Mouse (Mus musculus) frontal cortex, postnatal 25 days (tissue): Measurements from ENCODE around the gene Qser1.

Experiments
- DNase-seq, 2 experiments: peaks; one replicate each; pipeline ENCODE4 v3.0.0; 2022; ENCODE audit warnings: low spot score in 2 of 2

Qser1 gene

DNA sequence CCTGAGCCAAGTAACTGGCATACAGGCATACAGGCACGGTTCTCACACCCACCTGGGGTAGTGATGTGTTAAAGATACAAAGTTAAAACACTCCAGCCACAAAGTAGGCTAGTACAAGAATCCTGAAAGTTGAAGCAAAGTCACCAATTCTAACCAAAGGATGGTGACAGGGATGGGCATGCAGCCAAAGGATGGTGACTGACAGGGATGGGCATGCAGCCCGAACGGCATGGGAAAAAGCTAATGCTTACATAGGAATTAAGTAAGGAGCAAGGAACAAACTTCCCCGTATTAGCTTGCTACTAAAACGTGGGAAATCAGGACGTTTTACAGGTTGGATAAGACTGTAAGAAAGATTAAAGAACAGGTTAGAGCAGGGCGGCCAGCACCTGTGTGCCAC lies 80.3 kb downstream of the Qser1 start:
- DNase-seq: no peak

DNA sequence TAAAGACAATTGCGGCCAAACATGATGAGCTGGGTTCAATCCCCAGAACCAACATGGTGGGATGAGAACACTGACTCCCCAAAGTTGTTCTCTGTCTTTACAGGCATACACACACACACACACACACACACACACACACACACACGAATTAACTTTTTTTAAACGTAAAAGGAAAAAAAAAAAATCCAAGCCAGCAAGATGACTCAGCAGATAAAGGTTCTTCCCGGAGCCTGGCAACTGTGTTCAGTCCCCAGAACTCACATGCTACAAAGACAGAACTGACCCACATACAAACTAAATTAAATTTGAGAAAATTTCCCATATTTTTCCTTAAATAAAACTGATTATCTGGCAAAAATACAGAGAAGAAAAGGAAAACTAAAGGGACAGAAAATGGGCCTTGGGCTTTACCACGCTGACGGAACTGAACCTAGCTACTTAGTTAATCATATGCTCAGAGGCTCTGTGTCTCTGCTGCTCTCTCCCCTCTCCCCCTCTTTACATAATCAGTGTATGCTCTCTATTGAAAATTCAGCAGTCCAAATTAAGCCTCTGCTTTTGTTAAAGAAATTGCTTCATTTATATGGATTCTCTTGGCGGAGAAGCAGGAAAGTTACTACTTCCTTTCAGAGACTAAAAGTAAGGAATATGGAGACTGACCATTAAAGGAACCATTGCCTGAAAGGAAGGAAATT lies 83.9 kb downstream of the Qser1 start:
- no peak for DNase-seq

DNA sequence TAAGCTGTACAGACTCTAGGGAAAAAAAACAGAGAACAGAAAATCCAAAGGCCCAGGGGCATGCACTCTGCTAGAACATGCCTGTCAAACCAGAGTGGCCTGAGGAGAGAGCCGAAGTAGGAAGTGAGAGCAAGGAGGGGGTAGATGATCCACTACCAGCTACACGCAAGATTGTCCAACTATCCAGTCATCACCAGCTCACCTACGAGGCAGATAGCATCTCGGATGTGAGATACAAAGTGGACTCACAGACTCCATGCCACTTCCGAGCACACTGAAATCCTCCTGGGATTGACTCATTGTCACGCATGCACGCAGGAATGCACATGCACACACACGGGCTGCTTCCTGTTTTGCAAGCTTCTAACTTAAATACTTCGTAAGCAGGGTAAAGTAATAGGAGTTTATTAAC lies 84.5 kb downstream of the Qser1 start:
- no peak for DNase-seq

DNA sequence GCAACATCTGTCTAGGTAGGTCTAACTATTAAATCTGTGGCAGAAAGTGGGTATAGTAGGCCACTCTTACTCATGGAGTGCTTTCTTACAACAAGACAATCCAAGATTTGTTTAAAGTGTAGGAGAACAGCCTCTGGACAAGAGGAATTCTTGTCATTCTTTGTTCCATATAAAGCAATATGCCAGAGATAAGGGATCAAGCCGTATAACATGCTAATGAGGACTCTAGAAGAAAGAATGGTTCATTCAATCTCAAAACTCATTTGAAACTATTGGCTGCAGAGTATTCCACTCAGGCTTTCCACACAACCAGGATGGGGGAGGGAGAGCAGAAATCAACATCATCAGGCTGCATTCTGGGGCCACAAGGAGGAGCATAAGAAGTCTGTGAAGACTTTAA lies 89.2 kb downstream of the Qser1 start:
- no peak for DNase-seq

DNA sequence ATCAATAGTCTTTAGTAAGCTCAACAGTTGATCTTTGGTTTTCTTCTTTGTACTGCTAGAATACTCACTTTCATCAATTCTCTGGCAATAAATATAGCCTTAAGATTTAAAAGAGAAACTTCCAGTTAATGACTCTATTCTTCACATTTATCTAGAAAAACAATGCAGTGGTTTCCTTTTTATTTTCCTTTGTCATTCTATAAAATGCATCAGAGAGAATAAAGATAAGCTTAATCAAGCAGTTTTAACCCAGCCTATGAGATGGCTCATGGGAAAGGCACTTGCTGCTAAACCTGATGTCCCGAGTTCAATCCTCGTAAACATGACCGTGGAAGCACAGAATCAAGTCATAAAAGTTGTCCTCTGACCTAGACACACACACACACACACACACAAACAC lies 94.5 kb downstream of the Qser1 start:
- no peak for DNase-seq

DNA sequence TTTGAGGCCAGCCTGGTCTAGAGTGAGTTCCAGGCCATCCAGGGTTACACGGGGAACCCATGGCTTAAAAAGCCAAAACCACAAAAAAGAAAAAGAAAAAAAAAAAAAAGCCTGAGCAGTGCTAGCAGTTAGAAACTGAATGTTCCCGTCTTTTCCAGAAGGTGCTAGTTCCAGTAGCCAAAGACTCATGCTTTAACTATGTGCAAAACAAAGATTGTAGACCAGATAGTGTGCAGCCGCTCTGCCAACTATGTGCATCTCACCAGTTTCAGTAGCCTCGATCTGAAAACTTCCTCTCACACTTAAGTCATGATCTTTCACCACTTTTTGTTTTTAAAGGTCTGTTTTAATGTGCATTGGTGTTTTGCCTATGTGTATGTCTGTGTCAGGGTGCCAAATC lies 98.7 kb downstream of the Qser1 start:
- DNase-seq: no peak

DNA sequence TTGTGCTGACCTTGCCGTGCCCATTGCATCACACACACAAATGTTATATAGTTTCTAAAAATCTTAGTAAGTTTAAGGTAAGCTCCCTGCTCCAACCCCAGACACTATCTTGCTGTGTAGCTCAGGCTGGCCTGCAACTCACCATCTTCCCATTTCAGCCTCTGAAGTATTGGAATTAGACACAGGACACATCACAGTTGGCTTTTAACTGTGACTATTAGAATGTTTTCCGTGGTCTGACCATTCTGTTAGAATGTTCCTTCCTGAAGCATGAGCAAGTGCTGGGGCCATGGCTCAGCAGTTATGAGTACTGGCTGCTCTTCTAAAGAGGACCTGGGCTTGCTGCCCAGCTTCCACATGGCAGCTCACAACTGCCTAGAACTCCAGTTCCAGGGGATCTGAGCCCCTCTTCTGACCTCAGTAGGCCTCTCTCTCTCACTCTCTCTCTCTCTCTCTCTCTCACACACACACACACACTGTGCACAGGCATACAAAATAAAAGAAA lies 99.3 kb downstream of the Qser1 start:
- DNase-seq: no peak

DNA sequence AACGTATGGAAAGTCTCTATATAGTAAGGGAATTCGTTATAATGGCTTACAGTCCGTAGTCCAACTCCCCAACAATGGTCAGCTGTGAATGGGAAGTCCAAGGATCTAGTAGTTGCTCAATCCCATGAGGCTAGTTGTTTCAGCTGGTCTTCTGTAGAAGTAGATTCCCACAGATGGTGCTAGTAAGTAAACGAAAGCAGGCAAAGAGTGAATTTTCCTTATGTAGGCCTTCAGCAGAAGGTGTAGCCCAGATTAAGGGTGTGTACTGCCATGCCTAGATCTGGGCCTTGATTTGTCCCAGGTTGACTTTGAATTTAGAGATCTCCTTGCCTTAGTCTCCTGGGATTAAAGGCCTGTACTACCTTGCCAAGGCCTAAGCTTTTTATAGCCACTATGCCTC lies 100.3 kb downstream of the Qser1 start, which contains the start of gene Pin1rt1:
Gene Pin1rt1, minus strand, starts transcription at position 101 of the 400 bp plus-strand sequence.
- DNase-seq: no peak

DNA sequence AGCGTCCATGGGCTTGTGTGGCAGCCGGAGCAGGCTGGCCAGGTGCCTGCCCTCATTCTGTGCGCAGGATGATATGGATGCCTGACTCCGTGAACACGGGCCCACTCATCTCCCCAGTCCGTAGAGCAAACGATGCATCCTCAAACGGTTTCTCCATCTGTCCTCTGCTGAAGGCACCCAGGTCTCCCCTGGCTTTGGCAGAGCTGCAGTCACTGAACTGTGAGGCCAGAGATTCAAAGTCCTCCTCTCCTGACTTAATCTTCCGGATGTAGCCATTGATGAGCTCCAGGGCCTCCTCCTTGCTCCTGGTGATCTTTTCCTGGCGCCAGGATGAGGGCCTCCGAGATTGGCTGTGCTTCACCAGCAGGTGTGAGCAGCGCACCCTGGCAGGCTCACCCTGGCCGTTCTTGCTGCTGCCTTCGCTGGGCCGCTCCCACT lies 102.3 kb downstream of the Qser1 start:
- DNase-seq: no peak

DNA sequence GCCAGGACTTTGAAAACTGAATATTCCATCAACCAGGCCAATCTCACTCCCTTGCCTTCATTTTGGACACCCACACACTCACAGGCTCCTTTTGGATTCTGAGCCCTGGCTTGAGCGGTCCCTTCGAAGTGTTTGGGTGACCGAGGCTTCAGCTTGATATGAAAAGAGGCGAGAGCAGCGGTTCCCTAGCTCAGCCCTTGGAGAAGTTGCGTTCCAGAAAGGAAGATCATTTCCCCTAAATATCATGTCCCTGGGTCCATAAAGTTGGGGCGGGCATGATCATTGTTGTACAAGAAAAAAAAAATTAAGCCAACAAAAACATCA lies 104.1 kb downstream of the Qser1 start:
- DNase-seq: no peak

DNA sequence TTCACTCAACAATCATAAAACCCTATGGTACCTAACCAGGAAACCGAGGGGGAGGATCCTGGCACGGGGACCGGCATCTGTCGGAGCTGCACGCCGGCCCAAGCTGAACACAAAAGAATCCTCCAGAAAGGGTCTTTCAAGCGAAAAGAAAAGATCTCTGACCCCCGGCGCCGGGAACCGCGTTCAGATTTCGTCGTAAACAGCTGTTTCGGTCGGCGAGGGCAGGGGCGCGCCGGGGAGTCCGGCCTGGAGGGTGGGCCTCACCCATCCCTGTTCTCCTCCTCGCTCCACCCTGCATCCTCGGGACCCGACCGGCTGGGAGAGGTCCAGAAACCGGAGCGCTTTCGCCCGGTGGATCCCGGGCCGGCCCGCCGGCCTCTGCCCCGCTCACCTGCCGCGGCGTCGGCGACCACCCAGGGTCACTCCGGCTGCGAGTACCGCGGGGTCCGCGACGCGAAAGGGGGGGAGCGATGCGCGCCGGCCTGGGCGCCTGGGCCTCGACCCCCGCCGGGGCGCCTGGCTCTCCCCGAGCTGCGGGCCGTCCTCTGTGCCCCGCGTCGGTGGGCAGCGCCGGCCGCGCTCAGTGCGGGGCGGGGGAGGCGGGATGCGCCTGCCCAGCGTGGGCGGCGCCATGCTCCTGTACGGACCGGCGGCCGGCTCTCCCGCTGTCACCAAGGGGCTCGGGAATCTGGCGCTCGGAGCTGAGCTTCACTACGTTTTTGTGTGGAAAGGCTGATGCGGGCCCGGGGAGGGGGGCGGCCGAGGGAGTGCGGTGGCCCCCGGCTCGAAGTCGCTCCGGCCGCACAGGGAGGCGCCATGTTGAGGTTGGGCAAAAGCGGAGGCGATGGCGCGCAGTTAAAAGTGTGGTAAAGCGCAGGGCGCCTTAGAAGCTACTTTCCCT lies 104.7 kb downstream of the Qser1 start, which contains the start of gene Tcp11l1:
Gene Tcp11l1, minus strand, starts transcription at position 585 of the 901 bp plus-strand sequence.
- DNase-seq: peak; percentile 49 to 51

DNA sequence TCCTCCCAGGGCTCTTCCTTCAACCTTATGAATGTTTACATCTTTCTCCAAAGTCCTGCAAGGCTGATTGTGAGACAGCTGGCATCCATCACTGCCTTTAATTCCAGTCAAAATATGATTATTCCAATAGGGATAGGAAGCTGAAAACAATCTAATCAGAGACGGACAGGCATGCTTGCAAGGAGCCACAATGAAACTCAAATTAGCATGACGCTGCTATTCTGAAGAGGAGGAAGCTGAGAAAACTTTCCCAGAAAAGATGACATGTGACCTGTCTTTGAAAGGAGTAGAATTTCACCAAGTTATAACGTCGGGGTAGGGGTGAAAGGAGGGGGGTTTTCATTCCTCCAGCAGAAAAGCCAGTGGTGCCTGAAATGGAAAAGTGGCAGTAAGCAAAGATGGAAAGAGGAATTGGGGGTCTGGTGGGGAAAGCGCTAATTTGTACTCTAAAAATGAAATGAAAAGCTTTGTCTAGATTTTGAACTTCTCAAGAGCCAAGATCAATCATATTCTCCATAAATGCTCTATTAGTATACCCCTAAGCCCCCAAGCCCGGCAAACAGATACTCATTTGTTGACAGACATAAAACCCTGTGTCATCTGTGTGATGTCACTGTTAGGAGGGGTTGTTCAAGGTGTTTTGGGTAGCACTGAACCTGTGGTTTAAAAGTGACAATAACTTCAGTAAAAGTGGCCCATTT lies 105.7 kb downstream of the Qser1 start:
- no peak for DNase-seq

DNA sequence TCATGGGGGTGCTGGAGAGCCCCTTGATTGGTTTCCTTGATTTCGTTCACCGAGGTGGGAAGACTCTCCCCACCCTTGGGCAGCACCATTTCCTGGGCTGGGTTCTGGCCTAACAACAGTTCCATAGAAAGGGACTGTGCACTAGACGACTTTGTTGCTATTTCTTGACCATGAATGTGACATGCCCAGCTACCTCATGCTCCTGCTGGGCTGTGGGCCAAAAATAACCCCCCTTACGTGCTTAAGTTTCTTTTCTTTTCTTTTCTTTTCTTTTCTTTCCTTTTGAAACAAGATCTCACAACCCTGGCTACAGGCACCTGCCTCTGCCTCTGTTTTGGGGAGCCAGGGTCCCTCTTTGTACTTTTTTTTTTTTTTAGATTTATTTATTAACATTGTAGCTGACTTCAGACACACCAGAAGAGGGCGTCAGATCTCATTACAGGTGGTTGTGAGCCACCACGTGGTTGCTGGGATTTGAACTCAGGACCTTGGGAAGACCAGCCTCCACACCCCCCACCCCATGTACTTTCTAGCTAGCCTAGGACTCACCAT lies 106.7 kb downstream of the Qser1 start:
- DNase-seq: no peak
